Mouse (Mus musculus): ENCODE data around the gene Prkar2b.

DNA sequence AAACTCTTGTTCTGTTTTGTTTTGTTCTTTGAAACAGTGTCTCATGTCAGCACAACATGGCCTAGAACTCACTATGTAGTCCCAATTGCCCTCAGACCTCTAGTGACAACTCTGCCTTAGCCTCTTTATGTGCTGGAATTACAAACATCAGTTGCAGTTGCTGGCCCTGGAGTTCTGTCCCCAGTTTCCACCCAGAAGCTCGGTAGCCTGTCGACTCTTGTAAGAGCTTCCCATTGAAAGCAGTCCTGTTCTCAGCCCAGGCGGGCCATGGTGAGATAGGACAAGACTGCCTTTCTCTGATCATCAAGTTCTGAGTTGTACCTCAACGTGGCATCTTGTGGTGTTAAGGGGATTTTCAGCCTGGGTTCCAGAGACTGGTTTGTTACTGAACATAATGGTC lies 31.4 kb upstream of the Prkar2b start:
- TF ChIP-seq POLR2AphosphoS2 (IDR thresholded peaks at IDR 0.05; ENCODE audit: low read depth, low read length) (no peak), ZKSCAN1 (IDR thresholded peaks at IDR 0.05; ENCODE audit: borderline replicate concordance, low read depth, low read length) (no peak), CTCF (conservative IDR thresholded peaks at IDR 0.05 in 1 of 2, IDR thresholded peaks at IDR 0.05 in 1 of 2; ENCODE audit: low read depth in 2 of 2, low read length in 2 of 2) (no peak), ZNF384 (IDR thresholded peaks at IDR 0.05; ENCODE audit: low read depth, low read length) (no peak), MEF2A (IDR thresholded peaks at IDR 0.05; ENCODE audit: borderline replicate concordance, low read depth, low read length) (no peak), EP300 (IDR thresholded peaks at IDR 0.05; ENCODE audit: low read length) (no peak), BHLHE40 (IDR thresholded peaks at IDR 0.05; ENCODE audit: low read depth, low read length) (no peak), MXI1 (IDR thresholded peaks at IDR 0.05; ENCODE audit: low read depth, low read length) (no peak), HCFC1 (IDR thresholded peaks at IDR 0.05; ENCODE audit: low read depth, low read length) (no peak)
